Mouse (Mus musculus): Measurements from ENCODE around the gene Cav3.

The Cav3 gene

DNA sequence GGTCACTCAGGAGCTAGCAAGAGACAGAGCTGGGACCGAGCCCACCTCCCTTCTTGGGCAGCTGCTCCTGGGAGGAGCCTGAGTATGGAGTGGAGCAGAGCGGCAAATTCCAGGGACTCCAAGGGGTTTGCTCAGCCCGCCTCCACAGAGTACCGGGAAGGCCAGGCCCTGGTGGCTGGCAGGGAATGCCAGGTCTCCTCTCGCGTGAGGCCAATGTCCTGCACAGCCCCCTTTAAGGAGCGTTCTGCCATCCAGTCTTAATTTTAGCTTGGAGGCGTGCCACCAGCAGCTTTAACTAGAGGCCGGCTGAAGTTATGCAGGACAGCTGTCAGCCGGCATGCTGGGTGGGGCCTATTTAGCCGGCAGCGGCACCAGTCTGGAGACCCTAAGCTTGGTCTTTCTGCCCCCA is at the start of gene Cav3:
Gene Cav3 (plus strand): TSS at position 165 of the 409 bp plus-strand sequence.
- WGBS: 62% methylated on average over 12 of the region's 12 CpGs

DNA sequence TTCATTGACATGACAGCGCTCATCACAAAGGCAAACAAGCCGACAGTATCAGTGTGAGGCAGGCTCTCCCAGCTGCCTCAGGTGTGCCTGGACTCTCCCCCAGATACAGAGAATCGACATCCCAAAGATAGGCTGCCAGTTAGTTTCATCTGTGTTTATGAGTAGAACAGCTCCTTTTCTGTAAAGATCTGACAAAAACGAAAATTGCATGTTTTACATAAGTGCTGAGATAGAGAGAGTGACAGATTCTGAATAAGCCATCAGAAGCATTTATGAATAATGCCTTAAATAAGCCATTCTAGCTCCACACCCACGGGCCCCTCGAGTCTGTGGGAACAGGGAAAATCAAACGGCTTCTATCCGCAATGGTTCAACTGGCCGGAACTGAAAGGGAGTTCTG is 40.0 kb upstream of the Cav3 start:
- 33% methylated on average over 9 of the region's 9 CpGs for WGBS

DNA sequence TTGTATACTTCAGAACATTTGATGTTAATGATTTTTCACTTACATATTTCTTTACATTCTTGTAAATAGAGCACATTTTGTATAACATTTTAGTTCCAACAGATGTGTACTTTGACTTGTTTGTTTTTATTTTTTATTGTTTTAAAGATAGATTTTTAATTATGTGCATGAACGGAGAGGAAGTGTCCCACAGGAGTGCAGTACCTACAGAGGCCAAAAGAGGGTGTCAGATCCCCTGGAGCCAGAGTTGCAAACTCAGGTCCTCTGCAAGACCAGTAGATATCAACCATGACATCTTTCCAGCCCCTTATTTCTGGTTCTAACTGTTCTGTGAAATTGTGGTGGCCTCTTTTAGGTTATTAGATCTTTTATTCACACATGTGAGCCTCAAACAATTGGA is 38.4 kb upstream of the Cav3 start:
- 78% methylated on average over 1 of the region's 1 CpGs for WGBS

DNA sequence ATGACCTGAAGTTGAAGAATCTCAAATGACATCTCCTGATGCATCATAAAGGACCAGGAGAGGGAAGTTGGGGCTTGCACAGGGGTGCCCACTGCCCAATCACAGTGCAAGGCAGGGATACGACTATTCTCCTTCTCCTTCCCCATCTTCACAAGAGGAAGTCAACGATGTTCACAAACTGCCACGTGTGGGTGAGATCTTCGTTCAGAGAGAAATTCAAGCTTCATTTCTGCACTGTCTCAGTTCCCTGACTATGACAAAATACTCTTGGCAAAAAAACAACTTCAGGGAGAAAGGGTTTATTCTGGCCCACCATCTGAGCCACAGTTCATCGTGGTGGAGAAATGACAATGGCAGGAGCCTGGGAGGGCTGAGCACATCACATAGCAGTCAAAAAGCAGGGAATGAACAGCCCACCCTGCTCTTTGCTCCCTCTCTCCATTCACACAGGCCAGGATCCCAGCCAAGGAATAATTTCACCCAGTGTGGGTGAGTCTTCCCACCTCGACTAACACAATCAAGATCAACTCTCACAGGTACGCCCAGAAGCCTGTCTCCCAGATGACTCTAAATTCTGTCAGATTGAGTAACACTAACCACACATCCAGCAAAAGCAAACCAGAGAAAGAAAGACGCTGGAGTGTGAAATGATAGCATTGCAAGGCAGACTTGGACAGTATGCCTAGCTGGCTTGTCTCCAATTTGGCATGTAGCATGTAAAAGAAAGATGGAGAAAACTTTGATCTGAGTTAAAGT is 35.4 kb upstream of the Cav3 start:
- WGBS: 41% methylated on average over 8 of the region's 8 CpGs

DNA sequence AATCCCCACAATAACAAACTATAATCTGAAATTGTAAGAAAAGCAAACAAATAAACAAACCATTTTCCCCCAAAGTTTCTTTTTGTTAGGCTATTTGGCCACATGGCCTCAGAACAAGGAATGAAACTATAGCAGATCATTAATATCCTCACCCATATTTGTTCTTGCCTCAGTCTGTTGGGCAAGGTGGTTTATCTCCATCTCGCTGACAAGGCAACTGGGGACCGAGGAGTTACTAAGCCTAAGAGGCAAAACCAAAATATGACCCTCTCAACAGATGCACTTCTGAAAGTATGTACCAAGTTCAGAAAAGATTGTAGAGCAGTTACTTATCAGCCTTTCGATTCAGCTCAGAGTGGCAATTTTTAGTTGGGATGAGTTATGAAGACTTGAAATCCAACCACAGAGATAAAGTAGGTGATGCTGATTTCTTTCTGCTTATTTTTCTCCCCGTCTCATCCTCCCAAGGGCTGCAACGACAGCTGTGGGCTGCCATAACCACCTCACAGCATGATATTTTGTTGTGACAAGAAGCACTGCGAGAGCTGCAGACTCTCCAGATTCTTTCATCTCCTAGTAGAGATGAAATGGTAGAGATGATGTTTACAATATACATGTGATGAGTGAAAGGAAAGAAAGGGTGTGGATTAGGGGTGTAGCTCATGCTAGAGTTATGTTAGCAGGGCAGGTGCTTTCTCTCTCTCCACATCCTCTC is 33.1 kb upstream of the Cav3 start:
- WGBS: 49% methylated on average over 6 of the region's 6 CpGs

DNA sequence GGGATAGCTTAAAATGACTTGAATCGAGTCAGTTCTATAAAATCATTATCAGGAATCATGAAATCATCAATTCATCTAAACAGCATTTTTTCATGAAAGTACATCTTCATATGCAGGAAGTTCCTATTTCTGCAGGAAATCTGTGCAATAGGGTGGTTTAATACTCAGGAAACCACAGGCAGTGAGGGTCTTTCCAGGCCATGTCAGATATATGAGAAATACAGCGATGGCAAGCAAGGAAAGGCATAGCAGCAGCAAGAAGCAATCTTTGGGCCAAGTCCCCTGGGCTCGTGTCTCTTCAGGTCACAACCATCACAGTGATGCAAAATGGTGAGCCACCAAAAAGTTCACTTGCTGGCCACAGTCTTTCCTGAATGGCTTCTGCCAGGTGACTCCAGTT is 13.6 kb upstream of the Cav3 start:
- 89% methylated on average over 3 of the region's 3 CpGs for WGBS

DNA sequence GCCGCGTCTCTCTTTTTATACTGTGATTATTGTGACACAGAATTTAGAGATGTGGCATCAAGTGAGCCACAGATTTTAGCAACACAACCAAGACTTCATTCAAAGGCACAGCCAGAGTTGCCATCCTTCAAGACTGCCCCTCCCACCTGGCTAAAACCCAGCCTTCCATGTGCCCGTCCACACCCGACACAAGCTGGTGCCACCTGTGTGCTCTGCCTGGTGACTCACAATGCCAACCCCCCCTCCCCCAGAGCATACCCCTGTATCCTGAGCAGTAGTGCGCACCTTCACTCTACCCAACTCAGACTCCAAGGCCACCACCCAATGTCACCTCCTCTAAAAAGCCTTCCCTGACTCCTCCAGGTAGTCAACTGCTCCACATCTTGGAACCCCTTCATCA is 2.2 kb downstream of the Cav3 start:
- WGBS: 93% methylated on average over 5 of the region's 5 CpGs

DNA sequence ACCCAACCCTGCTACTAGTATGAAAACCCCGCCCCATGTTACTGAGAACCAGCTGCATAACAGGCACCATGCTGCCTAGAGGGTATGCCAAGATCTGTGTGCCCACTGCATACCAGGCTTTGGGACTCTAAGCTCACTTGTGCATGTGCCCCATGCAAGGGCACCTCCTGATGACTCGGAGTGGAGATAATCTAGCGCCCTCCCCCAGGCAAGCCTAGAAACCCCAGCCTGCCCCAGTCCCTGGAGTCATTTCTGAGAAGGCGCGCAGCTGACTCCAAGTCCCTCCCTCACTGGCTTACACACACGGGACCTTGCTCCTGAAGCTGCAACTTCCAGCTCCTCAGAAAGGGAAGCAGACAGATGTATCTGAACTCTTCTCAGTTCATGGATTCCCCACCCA is 4.0 kb downstream of the Cav3 start:
- 83% methylated on average over 6 of the region's 6 CpGs for WGBS

DNA sequence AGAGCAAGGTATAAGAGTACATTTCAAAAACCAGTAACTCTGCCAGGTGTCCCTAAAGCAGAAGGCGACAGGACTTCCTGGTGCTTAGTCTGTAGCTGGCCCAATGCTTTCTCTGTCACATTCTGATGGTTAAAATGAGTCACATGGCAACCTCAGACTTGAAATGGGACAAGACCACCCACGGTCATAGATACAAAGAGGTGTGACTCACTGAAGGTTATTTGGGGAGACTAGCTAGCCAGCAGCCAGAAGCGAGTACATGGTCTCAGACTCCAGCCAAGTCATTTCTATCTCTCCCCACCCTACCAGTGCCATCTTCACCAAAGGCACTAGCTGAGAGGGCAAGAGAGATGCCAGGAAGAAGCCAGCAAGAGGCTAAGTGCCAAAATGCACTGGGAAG is 6.1 kb downstream of the Cav3 start:
- WGBS: 52% methylated on average over 3 of the region's 3 CpGs

DNA sequence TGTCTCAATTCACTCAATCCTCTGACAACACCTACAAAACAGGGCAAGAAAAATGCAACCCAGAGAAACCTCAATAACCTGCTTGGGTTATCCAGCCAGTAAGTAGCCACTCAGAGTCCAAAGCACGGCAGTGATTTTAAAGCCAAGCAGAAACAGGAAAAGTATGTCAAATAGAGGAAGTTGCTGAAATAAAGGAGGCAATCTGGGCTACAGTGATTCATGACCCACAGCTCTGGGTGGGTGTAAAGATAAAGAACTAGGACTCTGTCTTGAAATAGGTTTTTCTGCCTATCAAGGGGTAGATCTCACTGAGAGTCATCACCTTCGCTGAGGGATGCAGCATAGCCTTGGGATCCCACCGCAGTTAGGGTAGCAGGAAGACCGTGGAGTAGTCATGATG is 12.3 kb downstream of the Cav3 start:
- WGBS: 84% methylated on average over 4 of the region's 4 CpGs

DNA sequence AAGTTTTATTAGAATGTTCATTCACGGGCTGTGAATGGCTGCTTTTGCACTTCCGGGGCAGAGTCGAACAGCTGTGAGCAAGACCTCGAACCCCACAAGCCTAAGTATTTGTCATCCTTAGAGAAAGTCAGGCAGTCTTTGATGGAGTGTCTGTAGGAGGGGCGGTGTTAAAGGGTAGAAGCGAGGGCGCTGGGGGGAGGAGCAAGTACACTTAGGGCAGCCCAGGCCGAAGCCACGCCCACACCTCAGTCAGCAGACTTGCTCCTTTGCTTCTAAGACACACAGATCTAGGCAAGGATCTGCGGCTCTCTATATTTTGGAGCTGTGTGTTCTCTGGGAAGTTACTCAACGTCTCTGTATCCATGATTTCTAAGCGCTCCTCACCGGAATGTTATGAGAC is 20.6 kb downstream of the Cav3 start:
- 67% methylated on average over 13 of the region's 13 CpGs for WGBS

DNA sequence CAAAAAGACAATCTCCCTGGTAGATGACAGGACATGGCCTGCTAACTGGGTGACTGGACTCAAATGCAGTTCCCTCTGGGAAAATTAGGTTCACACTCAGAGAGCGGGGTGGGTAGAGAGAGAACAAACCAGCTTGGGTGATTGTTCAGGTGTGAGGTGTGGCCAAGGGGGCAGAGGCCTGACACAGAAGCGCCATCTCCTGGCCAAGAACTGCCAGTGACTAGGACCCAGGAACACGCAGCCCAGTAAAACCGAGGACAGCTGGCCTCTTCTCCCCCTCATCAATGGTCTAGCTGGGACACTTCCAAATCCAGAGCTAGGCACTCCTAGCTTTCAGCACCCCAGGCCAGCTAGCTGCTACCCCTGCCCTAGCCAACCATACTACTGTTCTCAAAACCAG is 25.0 kb downstream of the Cav3 start:
- WGBS: 33% methylated on average over 4 of the region's 4 CpGs

DNA sequence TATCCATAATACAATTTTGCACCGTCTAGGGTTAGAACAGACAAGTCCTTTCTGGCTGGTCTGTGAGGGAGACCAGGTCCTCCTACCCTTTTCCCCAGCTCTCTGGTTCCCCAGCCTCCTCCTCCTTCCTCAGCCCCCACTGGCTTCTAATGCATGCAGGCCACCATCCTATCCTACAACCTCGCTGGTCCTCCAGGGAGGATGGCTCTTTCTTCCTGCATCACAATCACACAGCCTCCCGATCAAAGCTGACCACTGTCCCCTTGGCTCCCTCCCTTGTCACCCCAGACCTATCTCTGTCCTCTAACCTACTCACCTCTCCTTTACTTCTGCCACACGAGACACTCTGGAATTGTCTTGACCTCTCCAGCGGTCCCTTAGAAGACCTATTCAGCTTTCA is 28.7 kb downstream of the Cav3 start:
- 87% methylated on average over 5 of the region's 5 CpGs for WGBS

DNA sequence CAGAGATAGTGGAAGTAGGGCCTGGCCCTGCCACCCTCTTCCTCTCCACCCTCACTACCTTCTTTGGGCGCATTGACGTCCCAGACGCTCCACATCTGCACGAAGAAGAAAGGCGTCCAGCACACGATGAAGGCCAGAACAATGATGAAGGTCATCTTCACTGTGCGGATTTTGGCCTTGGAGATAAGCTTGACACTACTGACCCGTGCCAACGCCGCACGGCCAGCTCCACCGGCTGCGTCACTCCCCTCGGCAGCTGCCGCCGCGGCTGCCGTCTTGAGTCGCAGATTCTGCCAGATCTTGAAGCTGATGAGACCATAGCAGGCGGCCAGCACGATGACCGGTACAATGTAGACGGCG is 29.5 kb downstream of the Cav3 start:
- WGBS: 39% methylated on average over 24 of the region's 24 CpGs

DNA sequence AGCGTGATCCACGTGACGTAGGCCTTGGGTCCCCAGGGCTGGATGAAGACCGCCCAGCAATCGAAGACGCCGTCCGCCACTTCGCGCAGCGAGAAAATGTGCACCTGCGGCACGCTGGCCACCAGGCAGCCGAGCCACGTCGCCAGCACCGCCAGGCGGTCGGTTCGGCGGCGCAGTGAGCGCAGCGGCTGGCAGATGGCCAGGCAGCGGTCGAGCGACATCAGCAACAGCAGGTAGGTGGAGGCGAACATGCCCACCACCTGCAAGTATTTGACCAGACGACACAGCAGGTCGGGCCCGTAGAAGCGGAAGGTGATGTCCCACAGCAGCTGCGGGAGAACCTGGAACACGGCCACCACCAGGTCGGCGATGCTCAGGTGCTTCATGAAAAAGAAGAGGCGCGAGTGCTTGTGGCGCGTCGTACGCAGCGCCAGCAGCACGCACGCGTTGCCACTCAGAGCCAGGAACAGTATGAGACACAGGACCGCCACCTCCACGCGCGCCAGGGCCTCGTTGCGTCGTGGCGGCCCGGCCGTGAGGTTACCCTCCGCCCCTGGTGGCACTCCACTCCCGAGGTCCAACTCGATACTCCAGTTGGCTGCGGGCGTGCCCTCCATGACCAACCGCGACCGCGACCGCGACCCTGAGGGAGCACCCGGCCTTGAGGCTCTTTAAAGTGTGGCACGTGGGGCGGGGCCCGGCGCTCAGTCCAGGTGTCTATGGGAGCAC is 30.0 kb downstream of the Cav3 start:
- 5% methylated on average over 72 of the region's 72 CpGs for WGBS

DNA sequence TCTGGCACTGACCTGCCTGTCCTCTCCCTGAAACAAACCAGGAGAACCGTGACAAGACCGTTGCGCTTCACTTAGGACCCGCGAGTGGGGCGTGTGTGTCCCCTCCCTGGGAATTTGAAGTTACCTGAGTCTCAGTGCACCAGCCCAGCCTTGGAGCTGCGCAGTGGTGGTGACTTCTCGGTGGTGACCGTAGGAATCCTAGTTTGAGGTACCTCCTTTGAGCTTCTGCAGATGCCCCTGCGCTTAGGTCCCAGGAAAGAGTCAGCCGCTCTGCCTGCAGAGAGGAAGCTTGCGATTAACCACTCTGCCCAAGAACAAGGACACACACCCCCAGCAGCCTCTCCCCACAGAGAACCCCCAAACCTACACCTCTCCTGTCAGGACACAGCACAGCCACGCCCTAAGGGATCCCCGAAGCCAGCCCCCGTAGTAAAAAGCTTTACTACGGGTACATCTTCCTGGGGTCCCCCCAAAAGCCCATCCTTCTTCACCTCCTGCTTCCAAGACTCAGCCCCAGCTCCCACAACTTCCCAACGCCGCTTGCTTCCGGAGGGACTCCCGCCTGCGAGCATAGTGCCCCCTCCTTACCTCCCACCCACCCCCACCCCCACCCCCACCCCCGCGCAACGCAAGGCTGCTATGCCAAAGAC is 30.7 kb downstream of the Cav3 start, which contains the start of gene Oxtr:
Gene Oxtr (minus strand): TSS at position 34 of the 650 bp plus-strand sequence.
- 3% methylated on average over 24 of the region's 24 CpGs for WGBS

DNA sequence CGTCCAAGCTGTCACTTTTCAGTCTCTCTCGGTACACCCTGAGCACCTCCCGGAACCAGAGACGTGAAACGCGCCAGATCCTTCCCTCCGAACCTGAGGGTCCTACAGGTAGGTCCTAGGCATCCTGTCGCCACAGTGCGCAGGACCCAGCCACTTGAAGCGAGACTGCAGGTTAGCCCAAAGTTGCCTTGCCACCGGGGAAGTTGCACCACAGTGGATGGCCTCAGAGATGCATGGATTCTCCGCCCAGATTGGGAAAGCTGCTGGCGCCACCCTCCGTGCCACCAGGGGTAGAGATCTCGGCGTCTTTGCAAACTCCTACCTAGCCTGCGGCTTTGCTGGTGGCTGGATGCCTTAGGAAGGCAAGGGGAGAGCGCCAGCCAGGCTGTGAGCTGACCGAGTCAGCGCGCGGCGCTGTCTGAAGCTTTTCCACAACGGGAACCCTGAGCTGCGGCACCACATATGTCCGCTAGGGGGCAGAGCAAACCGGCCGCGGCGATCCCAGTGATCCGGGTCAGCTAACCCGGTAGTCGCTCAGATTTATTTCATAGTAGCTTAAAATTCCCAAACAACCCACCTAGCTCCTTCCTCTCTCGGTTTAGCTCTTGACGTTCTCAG is 31.4 kb downstream of the Cav3 start:
- WGBS: under 1% methylated on average over 35 of the region's 35 CpGs

DNA sequence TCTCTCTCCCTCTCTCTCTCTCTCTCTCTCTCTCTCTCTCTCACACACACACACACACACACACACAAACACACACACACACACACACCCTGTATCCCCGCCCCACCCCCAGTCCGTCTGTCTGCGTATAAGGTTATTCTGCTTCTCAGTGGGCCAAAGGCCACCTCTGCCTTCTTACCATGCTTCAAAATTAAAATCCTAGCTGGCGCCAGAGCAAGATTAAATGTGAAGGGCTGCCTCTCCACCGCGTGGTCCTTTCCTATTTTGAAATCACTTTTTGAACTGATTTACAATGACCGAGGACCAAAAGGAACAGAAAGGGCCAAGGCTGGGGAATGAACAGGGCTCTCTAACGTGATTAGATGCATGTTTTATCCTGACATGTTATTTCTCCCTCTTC is 32.2 kb downstream of the Cav3 start:
- 83% methylated on average over 8 of the region's 8 CpGs for WGBS

DNA sequence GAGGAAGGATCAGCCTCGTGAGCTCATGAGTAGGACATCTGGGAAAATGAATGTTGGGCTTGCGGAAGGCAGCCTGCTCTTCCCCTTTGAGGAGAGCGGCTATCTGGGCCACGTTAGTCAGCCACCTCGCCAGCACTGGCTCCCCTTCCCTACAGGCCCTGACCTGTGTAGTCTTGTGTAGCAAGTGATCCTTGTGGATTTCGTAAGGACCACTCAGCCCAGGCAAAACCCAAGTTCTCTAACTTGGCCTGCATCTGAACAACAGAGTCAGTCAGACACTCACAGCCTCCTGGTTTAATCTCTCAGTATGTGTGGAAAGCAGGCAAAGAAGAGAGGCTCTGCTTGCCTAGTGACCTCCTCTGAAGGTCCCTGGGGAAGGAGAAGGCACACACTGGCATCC is 33.4 kb downstream of the Cav3 start:
- 91% methylated on average over 6 of the region's 6 CpGs for WGBS

DNA sequence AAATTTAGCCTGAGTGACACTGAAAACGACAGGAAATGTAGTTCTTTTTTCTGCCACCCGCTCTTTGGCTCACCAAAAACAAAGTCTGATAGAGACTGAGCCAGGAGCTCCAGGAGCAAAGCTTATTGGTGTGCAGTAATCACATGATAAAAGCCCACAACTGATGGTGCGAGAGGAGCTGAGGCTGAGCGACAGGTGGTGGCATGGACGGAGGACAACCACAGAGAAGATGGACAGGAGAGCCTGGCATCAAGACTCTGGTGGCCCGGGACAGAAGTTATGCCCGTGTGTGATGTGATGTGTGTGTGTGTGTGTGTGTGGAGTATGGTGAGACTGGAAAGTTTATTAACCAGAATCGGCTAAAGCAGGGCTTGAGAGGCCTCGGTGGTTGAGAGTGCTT is 34.1 kb downstream of the Cav3 start:
- WGBS: 92% methylated on average over 9 of the region's 9 CpGs

DNA sequence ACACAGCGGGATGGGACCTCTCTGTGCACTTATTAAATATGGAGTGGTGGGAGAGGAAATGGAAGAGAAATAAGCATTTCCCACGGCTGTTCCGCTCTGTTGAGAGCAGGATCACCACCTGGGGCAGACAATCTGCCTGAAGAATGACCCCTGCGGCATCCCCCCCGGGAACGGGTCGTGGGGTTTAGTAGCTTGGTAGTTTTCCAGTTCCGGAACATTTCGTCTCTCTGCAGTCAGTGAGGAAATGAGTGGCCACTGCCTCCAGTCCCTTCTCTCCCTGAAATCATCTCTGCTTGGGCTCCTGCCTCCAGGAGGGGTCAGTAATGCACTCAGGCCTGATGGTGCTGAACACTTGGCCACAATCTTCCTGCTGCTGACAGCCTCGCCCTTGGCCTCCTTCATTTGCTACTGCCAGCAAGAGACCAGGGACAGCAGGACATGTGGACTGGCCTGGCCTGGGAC is 35.3 kb downstream of the Cav3 start:
- 64% methylated on average over 10 of the region's 10 CpGs for WGBS

DNA sequence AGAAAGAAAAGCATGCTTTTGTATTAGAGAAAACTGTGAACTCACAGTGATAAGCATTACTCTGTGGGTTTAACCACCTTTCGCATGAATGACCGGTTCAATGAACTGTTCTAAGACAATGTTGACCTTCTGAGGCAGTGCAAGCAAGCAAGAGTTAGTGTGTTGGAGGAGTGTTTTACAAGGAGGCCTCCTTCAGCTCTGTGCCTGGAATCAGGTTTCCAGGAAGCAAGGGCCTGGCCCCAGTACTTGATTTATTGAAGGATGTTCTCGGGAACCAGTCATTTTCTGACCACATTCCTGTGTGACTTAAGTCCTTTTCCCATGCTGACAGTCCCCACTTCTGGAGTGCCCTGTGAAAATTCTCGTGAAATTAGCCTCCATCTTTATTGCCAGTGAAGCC is 35.9 kb downstream of the Cav3 start:
- WGBS: 83% methylated on average over 4 of the region's 4 CpGs

Data from cerebral cortex, adult 2 months (tissue).